Mouse (Mus musculus) midbrain, embryonic 14.5 days (tissue): ENCODE data around the gene Ssrp1. TPM values are rescaled to one million over a fixed set of nuclear protein-coding genes. Genes with fewer than 3 reads are reported as not detected.
A peak's percentile ranks its signal among the peaks of the same experiment; 100 is the strongest.

ENCODE experiments used
- ATAC-seq: fragments of 200-750 bp; cut with Nextera tagmentation; 2 replicates; pipeline ENCODE4 v1.8.0; 2017; ENCODE audit warnings: moderate number of reproducible peaks, moderate library complexity; ENCODE audit not compliant: low FRiP score, low TSS enrichment
- DNase-seq: peaks from one replicate; pipeline ENCODE4 v3.0.0-alpha.2; 2015
- H3K27ac ChIP-seq: fragments of 300-500 bp; sonication (generic); replicated peaks from 2 replicates; pipeline ENCODE4 v1.5.1; 2014; ENCODE audit warnings: mild to moderate bottlenecking, low read depth, low read length, moderate library complexity
- H3K27me3 ChIP-seq: fragments of 300-500 bp; sonication (generic); 2 replicates; pipeline ENCODE4 v1.6.1; 2014; ENCODE audit warnings: low read length, control low read depth, mixed read lengths; ENCODE audit not compliant: control insufficient read depth, insufficient read depth
- H3K36me3 ChIP-seq: fragments of 300-500 bp; sonication (generic); 2 replicates; pipeline ENCODE4 v1.6.1; 2014; ENCODE audit warnings: low read length, control low read depth; ENCODE audit not compliant: control insufficient read depth, insufficient read depth
- H3K4me1 ChIP-seq: fragments of 300-500 bp; sonication (generic); 2 replicates; pipeline ENCODE4 v1.6.1; 2014; ENCODE audit warnings: mild to moderate bottlenecking, antibody characterized with exemption, low read length, control low read depth; ENCODE audit not compliant: control insufficient read depth, insufficient read depth
- H3K4me2 ChIP-seq: fragments of 300-500 bp; sonication (generic); 2 replicates; pipeline ENCODE4 v1.6.1; 2014; ENCODE audit warnings: mild to moderate bottlenecking, low read length, moderate library complexity
- H3K4me3 ChIP-seq: fragments of 300-500 bp; sonication (generic); replicated peaks from 2 replicates; pipeline ENCODE4 v1.5.1; 2014; ENCODE audit warnings: low read depth, low read length
- H3K9ac ChIP-seq: fragments of 300-500 bp; sonication (generic); replicated peaks from 2 replicates; pipeline ENCODE4 v1.6.1; 2014; ENCODE audit warnings: mild to moderate bottlenecking, low read length, moderate library complexity
- H3K9me3 ChIP-seq: fragments of 300-500 bp; sonication (generic); 2 replicates; pipeline ENCODE4 v1.6.1; 2016; ENCODE audit warnings: low read length, control low read depth, mixed read lengths; ENCODE audit not compliant: control insufficient read depth
- WGBS: fragments of 180-500 bp; shearing (Covaris S2); extraction: QIAGEN DNeasy Blood & Tissue Kit; methylation state at CpG from one replicate; pipeline ENCODE4 v1.1.7; 2014; 5-methylcytosine and 5-hydroxymethylcytosine counted together
- polyA plus RNA-seq: library from polyadenylated mRNA; unstranded; fragments of >200 nt; fragmentation: Nextera tagmentation; extraction: Ambion mirVana; gene quantifications from 2 replicates; pipeline ENCODE4 v1.2.1, GENCODE M21; 2014

Gene Ssrp1
- polyA plus RNA-seq, 1 experiment from 2014 or later, result 204 TPM

GRCm38 (mm10) chr2:85060591-85061060 is 23.6 kb downstream of the Ssrp1 start:
- ATAC-seq (peak; percentile 47; the same call in 1 of the 2 replicates), DNase-seq (no peak)
- Histone ChIP-seq H3K36me3 (peaks cover 86% of the 10 kb centered on the region), H3K4me1 (0 out of 2 replicates have a peak, but pooled peaks cover 3% of the 10 kb centered on the region), H3K27me3 (no peaks in the 10 kb centered on the region), H3K9ac (no peak overlapping the region), H3K9me3 (no peaks in the 10 kb centered on the region), H3K4me3 (no peak overlapping the region), H3K27ac (no peak overlapping the region), H3K4me2 (no peak overlapping the region)
- 31% methylated on average over 11 of the region's 11 CpGs for WGBS

GRCm38 (mm10) chr2:85061107-85061541 is 24.1 kb downstream of the Ssrp1 start:
- 54% methylated on average over 10 of the region's 10 CpGs for WGBS
- Histone ChIP-seq H3K9me3 (no peaks in the 10 kb centered on the region), H3K36me3 (peaks cover 83% of the 10 kb centered on the region), H3K4me2 (no peak overlapping the region), H3K4me1 (0 out of 2 replicates have a peak, but pooled peaks cover 3% of the 10 kb centered on the region), H3K9ac (no peak overlapping the region), H3K27ac (no peak overlapping the region), H3K27me3 (no peaks in the 10 kb centered on the region), H3K4me3 (no peak overlapping the region)
- DNase-seq (no peak), ATAC-seq (no peak)

- WGBS, result 93% methylated on average over 12 of the region's 12 CpGs
- ATAC-seq (no peak), DNase-seq (no peak)
- H3K4me1 ChIP-seq, result 0 out of 2 replicates have a peak, but pooled peaks cover 3% of the 10 kb centered on the region
- no peaks in the 10 kb centered on the region for H3K27me3 ChIP-seq
- no peaks in the 10 kb centered on the region for H3K9me3 ChIP-seq
- no peak overlapping the region for H3K4me2 ChIP-seq
- peaks cover 51% of the 10 kb centered on the region for H3K36me3 ChIP-seq
- H3K9ac ChIP-seq, result no peak overlapping the region
- no peak overlapping the region for H3K4me3 ChIP-seq
- no peak overlapping the region for H3K27ac ChIP-seq
Observed at GRCm38 (mm10) chr2:85065141-85065875, 28.3 kb downstream of the Ssrp1 start.

- Histone ChIP-seq H3K27ac (no peak overlapping the region), H3K9me3 (no peaks in the 10 kb centered on the region), H3K36me3 (peaks cover 57% of the 10 kb centered on the region), H3K9ac (no peak overlapping the region), H3K27me3 (no peaks in the 10 kb centered on the region), H3K4me2 (no peak overlapping the region), H3K4me1 (no peaks in the 10 kb centered on the region), H3K4me3 (no peak overlapping the region)
- 95% methylated on average over 5 of the region's 5 CpGs for WGBS
- ATAC-seq, result no peak
- DNase-seq, result no peak
Observed at GRCm38 (mm10) chr2:85066937-85067336, 29.9 kb downstream of the Ssrp1 start.

- Histone ChIP-seq H3K9me3 (no peaks in the 10 kb centered on the region), H3K4me1 (no peaks in the 10 kb centered on the region), H3K9ac (no peak overlapping the region), H3K36me3 (peaks cover 52% of the 10 kb centered on the region), H3K27ac (no peak overlapping the region), H3K4me2 (no peak overlapping the region), H3K27me3 (no peaks in the 10 kb centered on the region), H3K4me3 (no peak overlapping the region)
- ATAC-seq, result no peak
- 80% methylated on average over 10 of the region's 10 CpGs for WGBS
- no peak for DNase-seq
Observed at GRCm38 (mm10) chr2:85067903-85068625, 31.0 kb downstream of the Ssrp1 start.

GRCm38 (mm10) chr2:85068626-85069025 is 31.6 kb downstream of the Ssrp1 start:
- DNase-seq (no peak), ATAC-seq (no peak)
- no peak overlapping the region for H3K4me3 ChIP-seq
- no peak overlapping the region for H3K4me2 ChIP-seq
- H3K27me3 ChIP-seq, result no peaks in the 10 kb centered on the region
- 99% methylated on average over 2 of the region's 2 CpGs for WGBS
- no peaks in the 10 kb centered on the region for H3K9me3 ChIP-seq
- H3K4me1 ChIP-seq, result no peaks in the 10 kb centered on the region
- H3K36me3 ChIP-seq, result peaks cover 52% of the 10 kb centered on the region
- no peak overlapping the region for H3K27ac ChIP-seq
- no peak overlapping the region for H3K9ac ChIP-seq

GRCm38 (mm10) chr2:85070086-85070485 is 33.1 kb downstream of the Ssrp1 start:
- Histone ChIP-seq H3K4me1 (no peaks in the 10 kb centered on the region), H3K9ac (no peak overlapping the region), H3K9me3 (no peaks in the 10 kb centered on the region), H3K27ac (no peak overlapping the region), H3K4me3 (no peak overlapping the region), H3K36me3 (peaks cover 47% of the 10 kb centered on the region), H3K27me3 (no peaks in the 10 kb centered on the region), H3K4me2 (no peak overlapping the region)
- 67% methylated on average over 15 of the region's 15 CpGs for WGBS
- ATAC-seq (no peak), DNase-seq (no peak)

- 95% methylated on average over 5 of the region's 5 CpGs for WGBS
- Histone ChIP-seq H3K4me2 (no peak overlapping the region), H3K4me1 (no peaks in the 10 kb centered on the region), H3K9me3 (no peaks in the 10 kb centered on the region), H3K27ac (no peak overlapping the region), H3K9ac (no peak overlapping the region), H3K36me3 (peaks cover 40% of the 10 kb centered on the region), H3K27me3 (no peaks in the 10 kb centered on the region), H3K4me3 (no peak overlapping the region)
- DNase-seq (no peak), ATAC-seq (no peak)
Observed at GRCm38 (mm10) chr2:85071921-85072320, 34.9 kb downstream of the Ssrp1 start.
